Mouse (Mus musculus) embryo, embryonic 11 days (tissue): ENCODE results near the gene Fanca.
"Not testable (repeated sequence)": the region's sequence is repeated elsewhere in the genome, so short reads cannot be mapped to it uniquely, and the experiment has no call there.

ENCODE experiments used
- DNase-seq: peaks from one replicate; pipeline ENCODE4 v3.0.0-alpha.2; 2015

Fanca gene

GRCm38 (mm10) chr8:123267926-123268656 is 50.3 kb downstream of the Fanca start:
- peak; percentile 43 for DNase-seq

GRCm38 (mm10) chr8:123257593-123257992 is 60.8 kb downstream of the Fanca start:
- DNase-seq, result not testable (repeated sequence)

- no peak for DNase-seq
Measured at GRCm38 (mm10) chr8:123257114-123257513, 61.3 kb downstream of the Fanca start.

GRCm38 (mm10) chr8:123255170-123255569 is 63.2 kb downstream of the Fanca start:
- no peak for DNase-seq

GRCm38 (mm10) chr8:123254099-123254885 is 64.1 kb downstream of the Fanca start, which contains the start of the genes Zfp276 and Vps9d1:
Gene Zfp276 (plus strand): TSS chr8:123254195.
Gene Vps9d1 (minus strand): TSS chr8:123254348.
- DNase-seq, result peak; percentile 92

- peak; percentile 33 for DNase-seq
Measured at GRCm38 (mm10) chr8:123253451-123254098, 64.8 kb downstream of the Fanca start.

- DNase-seq, result no peak
Measured at GRCm38 (mm10) chr8:123252925-123253324, 65.5 kb downstream of the Fanca start.

- DNase-seq, result no peak
Measured at GRCm38 (mm10) chr8:123250940-123251339, 67.4 kb downstream of the Fanca start.

- no peak for DNase-seq
Measured at GRCm38 (mm10) chr8:123248596-123248995, 69.8 kb downstream of the Fanca start.

- no peak for DNase-seq
Measured at GRCm38 (mm10) chr8:123247748-123248147, 70.6 kb downstream of the Fanca start.

- DNase-seq, result no peak
Measured at GRCm38 (mm10) chr8:123245543-123245942, 72.8 kb downstream of the Fanca start.

GRCm38 (mm10) chr8:123244382-123244781 is 74.0 kb downstream of the Fanca start:
- no peak for DNase-seq

- DNase-seq, result no peak
Measured at GRCm38 (mm10) chr8:123243053-123243452, 75.3 kb downstream of the Fanca start.

GRCm38 (mm10) chr8:123242107-123242923 is 76.1 kb downstream of the Fanca start:
- DNase-seq, result no peak

- no peak for DNase-seq
Measured at GRCm38 (mm10) chr8:123239398-123239797, 79.0 kb downstream of the Fanca start.

- DNase-seq, result peak; percentile 93
Measured at GRCm38 (mm10) chr8:123235520-123236497, 82.6 kb downstream of the Fanca start, which contains the start of gene Spata2l. Gene Spata2l (minus strand): TSS chr8:123236233.

GRCm38 (mm10) chr8:123234918-123235519 is 83.4 kb downstream of the Fanca start:
- no peak for DNase-seq

GRCm38 (mm10) chr8:123233760-123234159 is 84.6 kb downstream of the Fanca start:
- no peak for DNase-seq

- no peak for DNase-seq
Measured at GRCm38 (mm10) chr8:123233300-123233699, 85.1 kb downstream of the Fanca start.

- no peak for DNase-seq
Measured at GRCm38 (mm10) chr8:123232553-123232952, 85.8 kb downstream of the Fanca start.

- no peak for DNase-seq
Measured at GRCm38 (mm10) chr8:123231742-123232141, 86.6 kb downstream of the Fanca start.
